Mouse (Mus musculus): Measurements from ENCODE around the gene Fgfr4. TPM values are rescaled to one million over a fixed set of nuclear protein-coding genes. Genes with fewer than 3 reads are reported as not detected.
"Not testable (repeated sequence)": the region's sequence is repeated elsewhere in the genome, so short reads cannot be mapped to it uniquely, and the experiment has no call there.

Fgfr4 gene
- polyA plus RNA-seq, 1 experiment from 2014 or later: 0.27 TPM

- Histone ChIP-seq H3K9me3 (ENCODE audit: control insufficient read depth, low read length) (no peaks in the 10 kb centered on the region), H3K4me1 (replicated peaks; ENCODE audit: control insufficient read depth, insufficient read depth, low read length) (no peaks in the 10 kb centered on the region; the same call in 1 of the 2 replicates), H3K9ac (ENCODE audit: low read length) (no peak overlapping the region), H3K27ac (ENCODE audit: low read depth, low read length) (no peak overlapping the region), H3K27me3 (ENCODE audit: control insufficient read depth, insufficient read depth, low read length) (no peaks in the 10 kb centered on the region), H3K36me3 (ENCODE audit: control insufficient read depth, insufficient read depth, low read length) (no peaks in the 10 kb centered on the region), H3K4me2 (ENCODE audit: low read depth, low read length, severe bottlenecking) (no peak overlapping the region), H3K4me3 (ENCODE audit: low read depth, low read length) (no peak overlapping the region)
- ATAC-seq (replicated peaks; ENCODE audit: low FRiP score) (no peak), DNase-seq (ENCODE audit: low spot score) (peak; percentile 86)
- 32% methylated on average over 2 of the region's 2 CpGs for WGBS
These were observed 26.1 kb downstream of the Fgfr4 start for GRCm38 (mm10) chr13:55178556-55178955.

- DNase-seq (ENCODE audit: low spot score) (peak; percentile 26), ATAC-seq (replicated peaks; ENCODE audit: low FRiP score) (no peak)
- Histone ChIP-seq H3K9me3 (ENCODE audit: control insufficient read depth, low read length) (no peaks in the 10 kb centered on the region), H3K27me3 (ENCODE audit: control insufficient read depth, insufficient read depth, low read length) (no peaks in the 10 kb centered on the region), H3K4me3 (ENCODE audit: low read depth, low read length) (no peak overlapping the region), H3K27ac (ENCODE audit: low read depth, low read length) (no peak overlapping the region), H3K4me2 (ENCODE audit: low read depth, low read length, severe bottlenecking) (no peak overlapping the region), H3K36me3 (ENCODE audit: control insufficient read depth, insufficient read depth, low read length) (no peaks in the 10 kb centered on the region), H3K9ac (ENCODE audit: low read length) (no peak overlapping the region), H3K4me1 (replicated peaks; ENCODE audit: control insufficient read depth, insufficient read depth, low read length) (no peaks in the 10 kb centered on the region; the same call in 1 of the 2 replicates)
- WGBS: 95% methylated on average over 3 of the region's 3 CpGs
These were observed 27.2 kb downstream of the Fgfr4 start for GRCm38 (mm10) chr13:55179591-55179990.

GRCm38 (mm10) chr13:55181786-55182172 lies 29.3 kb downstream of the Fgfr4 start:
- WGBS: 75% methylated on average over 2 of the region's 2 CpGs
- Histone ChIP-seq H3K9me3 (ENCODE audit: control insufficient read depth, low read length) (no peaks in the 10 kb centered on the region), H3K4me2 (ENCODE audit: low read depth, low read length, severe bottlenecking) (peak overlapping the region; percentile 50; the same call in 1 of the 2 replicates), H3K27me3 (ENCODE audit: control insufficient read depth, insufficient read depth, low read length) (no peaks in the 10 kb centered on the region), H3K4me3 (ENCODE audit: low read depth, low read length) (peak overlapping the region; percentile 24; the same call in 1 of the 2 replicates), H3K36me3 (ENCODE audit: control insufficient read depth, insufficient read depth, low read length) (no peaks in the 10 kb centered on the region), H3K4me1 (replicated peaks; ENCODE audit: control insufficient read depth, insufficient read depth, low read length) (no peaks in the 10 kb centered on the region; the same call in 1 of the 2 replicates), H3K27ac (ENCODE audit: low read depth, low read length) (no peak overlapping the region), H3K9ac (ENCODE audit: low read length) (no peak overlapping the region)
- ATAC-seq (replicated peaks; ENCODE audit: low FRiP score) (no peak), DNase-seq (ENCODE audit: low spot score) (no peak)

DNA sequence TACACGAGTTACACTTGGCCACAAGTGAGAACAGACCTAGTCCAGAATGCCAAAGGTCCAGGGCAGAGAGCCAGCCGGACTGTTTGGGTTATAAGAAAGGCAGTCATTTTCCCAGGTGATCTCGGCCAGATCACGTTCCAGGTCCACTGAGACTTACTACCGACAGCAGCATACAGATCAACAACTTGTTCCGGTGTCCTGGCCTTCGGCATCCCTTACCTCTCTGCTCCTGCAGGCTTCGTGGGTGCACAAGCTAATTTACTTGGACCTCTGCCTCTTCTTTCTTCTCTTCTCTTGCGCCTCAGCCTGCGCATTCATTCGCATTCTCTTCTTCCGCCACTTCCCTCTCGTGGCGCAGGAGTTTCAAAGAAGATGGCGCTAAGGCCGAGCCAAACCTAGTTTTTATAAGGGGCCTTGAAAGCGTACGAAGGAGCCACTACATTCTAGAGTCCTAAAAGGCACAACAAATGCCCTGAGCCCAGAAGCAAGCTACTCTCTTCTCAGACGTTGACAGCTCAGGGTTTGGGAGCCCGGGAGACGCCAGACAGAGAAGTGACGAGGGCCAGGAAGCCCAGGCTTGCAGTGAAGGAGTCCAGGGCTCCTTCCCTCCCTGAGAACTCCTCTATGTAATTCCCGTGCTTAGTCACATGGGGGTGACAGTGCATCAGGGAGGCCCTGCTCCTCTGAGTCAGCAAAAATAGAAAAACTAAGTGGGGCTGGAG lies 29.9 kb downstream of the Fgfr4 start:
- no peaks in the 10 kb centered on the region for H3K9me3 ChIP-seq (ENCODE audit: control insufficient read depth, low read length)
- peak; percentile 80 for ATAC-seq (replicated peaks; ENCODE audit: low FRiP score)
- H3K36me3 ChIP-seq (ENCODE audit: control insufficient read depth, insufficient read depth, low read length): no peaks in the 10 kb centered on the region
- no peaks in the 10 kb centered on the region; the same call in 1 of the 2 replicates for H3K4me1 ChIP-seq (replicated peaks; ENCODE audit: control insufficient read depth, insufficient read depth, low read length)
- H3K9ac ChIP-seq (ENCODE audit: low read length): peak overlapping the region; percentile 55
- peak overlapping the region; percentile 50 for H3K4me2 ChIP-seq (ENCODE audit: low read depth, low read length, severe bottlenecking)
- no peaks in the 10 kb centered on the region for H3K27me3 ChIP-seq (ENCODE audit: control insufficient read depth, insufficient read depth, low read length)
- peak overlapping the region; percentile 19; the same call in 1 of the 2 replicates for H3K27ac ChIP-seq (ENCODE audit: low read depth, low read length)
- WGBS: 5% methylated on average over 23 of the region's 23 CpGs
- peak overlapping the region; percentile 24 for H3K4me3 ChIP-seq (ENCODE audit: low read depth, low read length)
- DNase-seq (ENCODE audit: low spot score): peak; percentile 79

DNA sequence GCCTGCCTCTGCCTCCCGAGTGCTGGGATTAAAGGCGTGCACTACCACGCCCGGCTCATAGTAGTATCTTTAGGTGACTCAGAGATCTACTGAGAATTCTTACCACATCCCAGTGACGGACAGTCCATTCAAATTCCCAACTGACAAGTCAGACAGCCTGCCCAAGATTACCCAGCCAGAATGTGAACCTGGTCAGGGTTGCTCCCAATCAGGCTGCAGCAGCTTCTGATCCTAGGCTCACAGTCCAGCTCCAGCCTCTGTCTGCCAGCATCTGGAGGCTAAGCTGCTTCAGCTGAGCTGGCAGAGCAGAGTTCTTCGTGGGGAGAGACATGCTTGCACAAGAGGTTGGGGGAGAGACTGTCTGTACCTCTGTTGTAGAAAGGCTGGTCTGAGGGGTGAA lies 30.9 kb downstream of the Fgfr4 start:
- no peak overlapping the region for H3K4me3 ChIP-seq (ENCODE audit: low read depth, low read length)
- H3K27ac ChIP-seq (ENCODE audit: low read depth, low read length): no peak overlapping the region
- no peaks in the 10 kb centered on the region for H3K36me3 ChIP-seq (ENCODE audit: control insufficient read depth, insufficient read depth, low read length)
- H3K9ac ChIP-seq (ENCODE audit: low read length): no peak overlapping the region
- no peaks in the 10 kb centered on the region; the same call in 1 of the 2 replicates for H3K4me1 ChIP-seq (replicated peaks; ENCODE audit: control insufficient read depth, insufficient read depth, low read length)
- 84% methylated on average over 6 of the region's 6 CpGs for WGBS
- H3K4me2 ChIP-seq (ENCODE audit: low read depth, low read length, severe bottlenecking): no peak overlapping the region
- H3K9me3 ChIP-seq (ENCODE audit: control insufficient read depth, low read length): no peaks in the 10 kb centered on the region
- ATAC-seq (replicated peaks; ENCODE audit: low FRiP score) (no peak), DNase-seq (ENCODE audit: low spot score) (no peak)
- no peaks in the 10 kb centered on the region for H3K27me3 ChIP-seq (ENCODE audit: control insufficient read depth, insufficient read depth, low read length)

GRCm38 (mm10) chr13:55187062-55187461 lies 34.6 kb downstream of the Fgfr4 start:
- not testable (repeated sequence) for H3K36me3 ChIP-seq (ENCODE audit: control insufficient read depth, insufficient read depth, low read length); H3K4me3 ChIP-seq (ENCODE audit: low read depth, low read length); H3K4me1 ChIP-seq (replicated peaks; ENCODE audit: control insufficient read depth, insufficient read depth, low read length); H3K27ac ChIP-seq (ENCODE audit: low read depth, low read length); H3K9me3 ChIP-seq (ENCODE audit: control insufficient read depth, low read length); H3K9ac ChIP-seq (ENCODE audit: low read length); H3K27me3 ChIP-seq (ENCODE audit: control insufficient read depth, insufficient read depth, low read length); H3K4me2 ChIP-seq (ENCODE audit: low read depth, low read length, severe bottlenecking); ATAC-seq (replicated peaks; ENCODE audit: low FRiP score); DNase-seq (ENCODE audit: low spot score)
- WGBS: 63% methylated on average over 3 of the region's 9 CpGs

- peak overlapping the region; percentile 85 for H3K9ac ChIP-seq (ENCODE audit: low read length)
- H3K27ac ChIP-seq (ENCODE audit: low read depth, low read length): peak overlapping the region; percentile 92
- 4% methylated on average over 12 of the region's 12 CpGs for WGBS
- H3K36me3 ChIP-seq (ENCODE audit: control insufficient read depth, insufficient read depth, low read length): no peaks in the 10 kb centered on the region
- DNase-seq (ENCODE audit: low spot score): peak; percentile 63
- peak overlapping the region; percentile 40 for H3K4me3 ChIP-seq (ENCODE audit: low read depth, low read length)
- ATAC-seq (replicated peaks; ENCODE audit: low FRiP score): peak; percentile 31
- peak overlapping the region; percentile 74 for H3K4me2 ChIP-seq (ENCODE audit: low read depth, low read length, severe bottlenecking)
- peaks cover 4% of the 10 kb centered on the region; the same call in 1 of the 2 replicates for H3K4me1 ChIP-seq (replicated peaks; ENCODE audit: control insufficient read depth, insufficient read depth, low read length)
- no peaks in the 10 kb centered on the region for H3K9me3 ChIP-seq (ENCODE audit: control insufficient read depth, low read length)
- no peaks in the 10 kb centered on the region for H3K27me3 ChIP-seq (ENCODE audit: control insufficient read depth, insufficient read depth, low read length)
These were observed 37.2 kb downstream of the Fgfr4 start for GRCm38 (mm10) chr13:55189531-55190107.

DNA sequence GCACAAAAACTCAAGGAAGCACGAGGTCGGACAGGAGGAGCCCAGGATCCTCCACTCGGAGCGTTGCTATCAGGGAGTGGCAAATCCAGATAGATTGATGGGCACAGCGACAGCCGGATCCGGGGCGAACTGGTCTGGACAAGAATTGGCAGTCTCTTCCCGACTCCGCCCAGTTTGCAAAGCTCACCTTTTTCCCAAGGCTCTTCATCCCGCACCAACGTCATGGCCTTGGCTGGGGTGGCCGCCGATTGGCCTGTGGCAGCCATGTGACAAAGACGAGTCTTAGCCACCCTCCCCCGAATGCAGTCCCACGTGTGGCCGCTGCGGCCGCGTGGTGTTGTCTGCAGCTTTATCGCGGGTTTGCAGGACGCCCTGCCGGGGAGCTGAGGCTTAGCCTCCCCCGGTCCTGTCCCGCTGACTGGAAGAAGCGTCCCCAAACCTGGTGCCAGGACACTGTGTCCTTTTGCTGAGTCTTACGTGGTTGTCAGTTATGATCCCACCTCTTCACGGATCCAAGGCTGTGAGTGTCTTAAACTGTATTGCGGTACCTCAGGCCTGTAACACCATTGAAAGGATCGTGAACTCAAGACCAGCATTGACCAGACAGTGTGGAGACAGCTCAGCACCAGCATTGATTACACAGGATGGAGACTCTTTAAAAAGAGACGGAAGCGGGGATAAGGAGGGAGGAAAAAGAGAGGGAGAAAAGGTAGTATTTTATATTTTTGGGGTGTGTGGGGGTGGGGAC lies 37.9 kb downstream of the Fgfr4 start:
- 3% methylated on average over 34 of the region's 34 CpGs for WGBS
- peak; percentile 100 for ATAC-seq (replicated peaks; ENCODE audit: low FRiP score)

More for the DNA sequence above, 37.9 kb downstream of the Fgfr4 start:
- peak; percentile 97 for DNase-seq (ENCODE audit: low spot score)
- Histone ChIP-seq H3K9me3 (ENCODE audit: control insufficient read depth, low read length) (no peaks in the 10 kb centered on the region), H3K27me3 (ENCODE audit: control insufficient read depth, insufficient read depth, low read length) (no peaks in the 10 kb centered on the region), H3K4me3 (ENCODE audit: low read depth, low read length) (peak overlapping the region; percentile 40), H3K27ac (ENCODE audit: low read depth, low read length) (peak overlapping the region; percentile 92), H3K4me2 (ENCODE audit: low read depth, low read length, severe bottlenecking) (peak overlapping the region; percentile 74), H3K36me3 (ENCODE audit: control insufficient read depth, insufficient read depth, low read length) (no peaks in the 10 kb centered on the region), H3K4me1 (replicated peaks; ENCODE audit: control insufficient read depth, insufficient read depth, low read length) (peaks cover 4% of the 10 kb centered on the region; the same call in 1 of the 2 replicates), H3K9ac (ENCODE audit: low read length) (peak overlapping the region; percentile 85)
